Mouse (Mus musculus) erythroblast, embryonic 14.5 days (primary cell): ENCODE measurements around the gene Rbm3. TPM values are rescaled to one million over a fixed set of nuclear protein-coding genes. Genes with fewer than 3 reads are reported as not detected.

Experiments used
- H3K27me3 ChIP-seq: 2 replicates; pipeline ENCODE4 v1.6.1; 2012; ENCODE audit warnings: inconsistent platforms; ENCODE audit not compliant: control insufficient read depth
- H3K36me3 ChIP-seq: 2 replicates; pipeline ENCODE4 v1.6.1; 2012; ENCODE audit warnings: mild to moderate bottlenecking, inconsistent platforms; ENCODE audit not compliant: control insufficient read depth
- H3K4me1 ChIP-seq: 2 replicates; pipeline ENCODE4 v1.6.1; 2012; ENCODE audit warnings: inconsistent platforms; ENCODE audit not compliant: control insufficient read depth
- H3K4me3 ChIP-seq: replicated peaks from 2 replicates; pipeline ENCODE3; 2012; ENCODE audit warnings: moderate library complexity, mild to moderate bottlenecking, inconsistent platforms
- H3K9me3 ChIP-seq: 2 replicates; pipeline ENCODE4 v1.6.1; 2012; ENCODE audit warnings: low read length, inconsistent platforms, mixed read lengths; ENCODE audit not compliant: control insufficient read depth
- GATA1 ChIP-seq: IDR thresholded peaks from 2 replicates; pipeline ENCODE4 v1.6.1; 2012; ENCODE audit warnings: low read length, inconsistent platforms, mixed read lengths
- TAL1 ChIP-seq: IDR thresholded peaks from 3 replicates; pipeline ENCODE4 v1.6.1; 2012; ENCODE audit warnings: low read length, inconsistent platforms, mixed read lengths
- polyA plus RNA-seq: library from polyadenylated mRNA; stranded (reverse); fragments of >175 nt; gene quantifications from 2 replicates; pipeline ENCODE4 v1.2.3, GENCODE M21; 2012

Gene Rbm3
- polyA plus RNA-seq, 1 experiment: 9.4 TPM

DNA sequence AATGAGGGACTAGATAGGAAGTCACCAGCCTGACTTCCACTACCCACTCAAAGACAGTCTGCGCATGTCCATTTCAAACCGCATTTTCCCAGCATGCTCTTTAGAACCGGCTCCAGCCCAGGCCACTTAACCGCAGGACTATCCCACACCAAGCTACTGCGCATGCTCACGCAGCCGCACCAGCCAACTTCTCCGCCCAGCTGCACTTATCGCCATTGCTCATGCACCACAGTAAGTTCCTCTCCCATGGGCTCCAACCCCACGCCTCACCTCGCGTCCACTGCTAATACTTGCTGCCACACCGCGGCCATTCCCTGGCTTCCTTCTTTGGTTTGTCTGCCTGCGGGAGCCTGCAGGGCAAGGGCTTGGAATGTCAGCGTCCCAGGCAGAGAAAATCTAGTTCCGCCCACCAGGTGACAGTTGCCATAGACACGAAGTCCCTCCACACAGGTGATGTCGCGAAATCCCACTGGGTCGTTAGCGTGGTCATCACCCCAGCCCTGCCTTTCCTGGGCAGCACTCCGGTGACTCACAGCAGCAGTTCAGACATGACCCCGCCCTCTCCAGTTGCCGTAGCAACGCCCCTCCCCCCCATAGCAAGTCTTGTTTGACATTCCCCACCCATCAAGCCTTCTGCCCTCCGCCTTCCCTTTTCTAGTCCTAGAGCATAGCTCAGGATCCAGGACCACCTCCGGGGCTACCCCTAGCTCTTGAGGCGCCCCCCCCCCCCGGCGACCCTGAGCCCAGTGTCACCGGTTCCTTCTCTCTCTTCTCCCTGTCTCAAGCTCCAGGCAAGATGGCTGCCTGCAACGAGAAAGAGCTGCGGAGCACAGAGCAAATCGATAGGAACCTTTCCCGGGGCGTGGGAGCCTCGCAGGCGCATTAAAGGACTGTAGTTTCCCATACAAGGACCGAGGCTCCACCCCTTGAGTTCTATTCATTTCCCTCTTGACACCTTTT, 13.4 kb downstream of the Rbm3 start, which contains the start of gene Wdr13:
TSS of gene Wdr13 (minus strand) at position 876 of the 960 bp plus-strand sequence.
- Histone ChIP-seq H3K4me1 (peaks cover 35% of the 10 kb centered on the region), H3K36me3 (peaks cover 55% of the 10 kb centered on the region), H3K27me3 (no peaks in the 10 kb centered on the region), H3K4me3 (peak within 1 kb of the TSS; percentile 80), H3K9me3 (peaks cover 21% of the 10 kb centered on the region)
- TF ChIP-seq GATA1 (peak; percentile 10; the same call in 1 of the 2 replicates), TAL1 (no peak)

DNA sequence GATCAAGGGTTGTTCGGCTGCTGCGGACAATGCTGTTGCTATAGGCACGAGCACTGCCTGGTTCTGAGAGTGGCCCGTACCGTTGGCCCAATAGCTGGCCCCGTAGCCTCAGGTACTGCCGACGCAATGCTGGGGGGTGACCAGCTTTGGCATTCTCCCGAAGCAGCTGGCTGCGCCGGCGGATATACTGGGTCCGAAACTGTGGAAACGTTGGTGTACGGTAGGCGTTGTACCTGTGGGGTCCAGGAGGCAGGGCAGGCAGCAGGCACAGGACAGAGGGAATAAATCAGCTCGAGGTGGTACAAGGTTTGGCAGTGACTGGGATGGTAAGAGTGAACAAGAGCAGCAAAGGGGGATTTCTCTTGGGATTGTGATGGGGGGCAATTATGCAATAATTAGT, 14.3 kb downstream of the Rbm3 start:
- H3K27me3 ChIP-seq: no peaks in the 10 kb centered on the region
- peaks cover 21% of the 10 kb centered on the region for H3K9me3 ChIP-seq
- TF ChIP-seq TAL1 (no peak), GATA1 (no peak)
- H3K4me3 ChIP-seq: peak overlapping the region; percentile 80
- peaks cover 34% of the 10 kb centered on the region for H3K4me1 ChIP-seq
- H3K36me3 ChIP-seq: peaks cover 54% of the 10 kb centered on the region

DNA sequence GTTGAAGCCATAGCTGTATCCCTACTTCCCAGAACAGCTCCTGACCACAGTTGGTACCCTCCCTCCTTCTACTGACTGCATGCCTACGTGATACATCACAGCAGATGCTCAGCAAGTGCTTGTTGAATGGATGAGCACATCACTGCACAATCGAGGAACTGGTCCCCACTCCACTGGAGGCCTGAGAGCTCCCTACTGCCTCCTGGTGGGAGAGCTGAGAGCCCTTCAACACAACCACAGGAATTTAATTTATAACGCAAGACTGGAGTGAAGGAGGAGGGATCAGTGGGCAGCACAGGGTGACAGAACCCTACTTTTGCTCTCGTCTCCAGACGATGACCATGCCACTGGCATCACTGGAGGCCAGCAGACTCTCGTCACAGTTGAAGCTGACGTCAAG, 20.4 kb downstream of the Rbm3 start:
- TF ChIP-seq GATA1 (no peak), TAL1 (no peak)
- H3K9me3 ChIP-seq: peaks cover 11% of the 10 kb centered on the region
- H3K36me3 ChIP-seq: peaks cover 61% of the 10 kb centered on the region

DNA sequence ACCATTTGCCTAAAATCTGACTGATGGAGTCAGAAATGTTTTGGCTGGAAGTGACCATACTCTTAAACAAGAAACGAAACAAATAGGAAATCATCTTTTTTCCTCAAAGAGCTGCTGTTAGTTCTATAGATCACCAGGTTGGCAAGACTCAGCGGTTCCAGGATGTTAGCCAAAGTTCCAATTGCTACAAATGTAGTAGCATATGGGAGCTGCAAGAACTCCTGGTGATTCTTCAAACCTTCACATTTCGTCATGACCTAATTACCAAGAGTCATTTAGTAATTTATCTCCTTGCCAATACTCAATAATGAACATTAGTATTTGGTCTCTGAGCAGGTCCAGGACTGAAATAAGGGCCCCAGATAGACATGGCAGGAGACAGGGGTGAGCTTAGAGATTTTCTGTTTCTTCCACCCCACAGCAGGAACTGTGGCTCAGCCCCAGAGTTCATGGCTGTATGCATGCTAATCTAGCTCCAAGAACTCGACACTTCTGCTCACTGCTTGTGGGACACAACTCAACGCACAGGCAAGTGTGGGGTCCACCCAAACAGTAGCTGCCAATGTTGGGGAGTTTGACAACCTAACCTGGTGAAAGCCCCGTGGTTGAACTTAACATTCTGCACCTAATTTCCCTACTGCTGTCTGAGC, 21.7 kb downstream of the Rbm3 start:
- Histone ChIP-seq H3K4me3 (no peak overlapping the region), H3K9me3 (peaks cover 12% of the 10 kb centered on the region), H3K36me3 (peaks cover 51% of the 10 kb centered on the region), H3K27me3 (no peaks in the 10 kb centered on the region), H3K4me1 (peaks cover under 1% of the 10 kb centered on the region)
- no peak for TF ChIP-seq GATA1
- no peak for TF ChIP-seq TAL1

More for the DNA sequence above, 20.4 kb downstream of the Rbm3 start:
- H3K4me1 ChIP-seq: peaks cover 2% of the 10 kb centered on the region
- H3K27me3 ChIP-seq: no peaks in the 10 kb centered on the region
- no peak overlapping the region for H3K4me3 ChIP-seq

DNA sequence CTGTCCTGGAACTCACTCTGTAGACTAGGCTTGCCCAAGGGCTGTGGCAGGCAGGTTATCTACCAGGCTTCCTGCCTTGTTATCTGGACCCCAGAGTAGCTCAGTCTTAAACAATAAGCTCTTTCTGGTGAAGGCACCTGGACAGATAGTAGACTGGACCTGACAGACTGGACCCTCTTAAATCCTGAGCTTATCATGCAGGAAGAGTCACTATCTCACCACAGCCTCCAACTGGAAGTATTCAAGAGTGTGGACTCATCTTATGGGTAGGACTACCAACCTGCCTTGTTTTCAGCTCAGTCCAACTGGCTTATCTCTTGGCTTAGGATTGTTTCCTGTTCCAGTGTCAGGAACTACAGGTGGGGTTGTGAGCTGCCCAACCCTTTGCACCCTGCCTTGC, 28.4 kb downstream of the Rbm3 start:
- no peaks in the 10 kb centered on the region for H3K27me3 ChIP-seq
- H3K4me3 ChIP-seq: no peak overlapping the region
- peaks cover 5% of the 10 kb centered on the region for H3K9me3 ChIP-seq
- peaks cover 4% of the 10 kb centered on the region; the same call in 1 of the 2 replicates for H3K4me1 ChIP-seq
- no peak for TF ChIP-seq GATA1
- no peak for TF ChIP-seq TAL1
- peaks cover 3% of the 10 kb centered on the region for H3K36me3 ChIP-seq

DNA sequence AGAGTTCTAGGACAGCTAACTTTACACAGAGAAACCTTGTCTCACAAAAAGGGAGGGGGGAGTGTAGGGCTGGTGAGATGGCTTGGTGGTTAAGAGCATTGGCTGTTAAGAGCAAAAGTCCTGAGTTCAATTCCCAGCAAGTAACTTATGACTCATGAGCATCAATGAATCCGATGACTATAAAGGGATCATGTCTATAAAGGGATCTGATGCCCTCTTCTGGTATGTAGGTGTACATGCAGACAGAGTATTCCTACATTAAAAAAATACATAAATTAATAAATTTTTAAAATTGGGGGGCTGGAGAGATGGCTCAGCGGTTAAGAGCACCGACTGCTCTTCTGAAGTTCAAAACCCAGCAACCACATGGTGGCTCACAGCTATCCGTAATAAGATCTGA, 30.4 kb downstream of the Rbm3 start:
- H3K4me3 ChIP-seq: no peak overlapping the region
- peaks cover 4% of the 10 kb centered on the region; the same call in 1 of the 2 replicates for H3K4me1 ChIP-seq
- TF ChIP-seq GATA1: no peak
- no peak for TF ChIP-seq TAL1

DNA sequence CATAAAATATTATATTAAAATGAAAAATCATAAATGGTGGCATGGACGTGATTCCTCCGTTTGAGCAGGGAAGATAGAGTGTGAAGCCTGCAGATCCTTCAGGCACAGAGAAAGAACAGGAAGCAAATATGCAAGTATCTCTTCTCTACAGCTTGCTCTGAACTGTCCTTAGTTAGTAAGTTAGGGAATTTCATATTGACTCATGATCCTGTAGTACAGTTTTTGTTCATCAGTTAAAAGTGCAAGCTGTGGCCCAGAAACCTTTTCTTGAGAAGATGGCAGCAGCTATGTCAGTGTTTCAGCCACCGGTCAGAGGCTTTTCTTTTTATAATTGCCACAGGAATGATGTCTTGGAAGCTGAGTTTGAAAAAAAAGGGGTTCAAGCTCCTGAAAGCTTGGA, 40.7 kb downstream of the Rbm3 start:
- no peaks in the 10 kb centered on the region for H3K36me3 ChIP-seq
- no peaks in the 10 kb centered on the region for H3K9me3 ChIP-seq
- H3K4me1 ChIP-seq: peaks cover 31% of the 10 kb centered on the region
- H3K27me3 ChIP-seq: no peaks in the 10 kb centered on the region
- H3K4me3 ChIP-seq: no peak overlapping the region
- no peak for TF ChIP-seq GATA1
- no peak for TF ChIP-seq TAL1

More for the DNA sequence above, 30.4 kb downstream of the Rbm3 start:
- peaks cover 5% of the 10 kb centered on the region for H3K9me3 ChIP-seq
- peaks cover 3% of the 10 kb centered on the region for H3K36me3 ChIP-seq
- H3K27me3 ChIP-seq: no peaks in the 10 kb centered on the region

DNA sequence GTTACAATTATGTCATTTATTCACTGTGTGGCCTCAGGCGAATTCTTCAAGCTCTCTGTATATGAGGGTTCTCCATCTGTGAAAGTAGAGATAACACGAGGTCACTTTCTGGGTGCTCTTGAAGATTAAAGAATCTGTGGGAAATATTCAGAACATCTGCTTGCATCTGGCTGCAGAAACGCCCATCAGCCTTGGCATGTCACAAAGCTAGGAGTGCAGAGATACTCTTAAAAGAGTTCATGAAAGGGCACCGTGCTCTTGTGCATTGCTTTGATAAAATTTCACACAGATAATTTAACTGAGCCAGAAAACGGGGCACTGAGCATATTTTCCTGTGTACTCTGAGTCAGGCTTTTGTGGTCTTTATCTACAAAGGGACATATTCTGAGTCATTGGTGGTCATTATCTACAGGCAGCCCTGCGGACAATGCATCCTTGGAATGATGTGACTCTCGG, 43.4 kb downstream of the Rbm3 start:
- TF ChIP-seq TAL1 (peak; percentile 61), GATA1 (peak; percentile 35; the same call in 1 of the 2 replicates)
- Histone ChIP-seq H3K9me3 (no peaks in the 10 kb centered on the region), H3K4me3 (peak overlapping the region; percentile 4), H3K4me1 (peaks cover 39% of the 10 kb centered on the region), H3K27me3 (no peaks in the 10 kb centered on the region), H3K36me3 (no peaks in the 10 kb centered on the region)

DNA sequence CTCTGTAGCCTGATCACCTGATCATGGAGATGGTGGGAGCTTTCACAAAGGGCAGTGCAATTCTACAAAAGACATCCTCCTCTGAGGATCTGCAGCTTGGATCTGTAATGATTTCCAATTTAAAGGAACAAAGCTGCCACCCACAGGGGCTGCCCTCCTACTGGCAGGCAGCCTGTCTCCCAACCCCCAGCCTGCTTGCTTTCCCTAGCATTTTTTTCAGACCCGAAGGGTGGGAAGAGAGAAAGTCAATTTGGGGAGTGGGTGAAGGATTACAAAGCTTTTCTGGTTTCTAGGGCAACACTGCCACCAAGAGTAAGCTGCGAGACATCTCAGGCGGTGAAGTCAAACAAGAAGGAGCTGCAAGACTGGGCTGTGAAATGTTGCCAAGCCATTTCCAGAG, 44.7 kb downstream of the Rbm3 start:
- TF ChIP-seq GATA1 (no peak), TAL1 (no peak)

More for the DNA sequence above, 44.7 kb downstream of the Rbm3 start:
- Histone ChIP-seq H3K36me3 (no peaks in the 10 kb centered on the region), H3K9me3 (no peaks in the 10 kb centered on the region), H3K4me3 (no peak overlapping the region), H3K4me1 (peaks cover 40% of the 10 kb centered on the region), H3K27me3 (no peaks in the 10 kb centered on the region)
